Mouse (Mus musculus) heart, embryonic 16.5 days (tissue): ENCODE measurements around the gene Skap1. TPM values are rescaled to one million over a fixed set of nuclear protein-coding genes. Genes with fewer than 3 reads are reported as not detected.

Experiments used
- ATAC-seq: fragments of 200-750 bp; cut with Nextera tagmentation; replicated peaks from 2 replicates; pipeline ENCODE4 v1.8.0; 2017; ENCODE audit warnings: moderate number of reproducible peaks; ENCODE audit not compliant: insufficient read depth, low FRiP score; ENCODE audit errors: extremely low read depth
- H3K27ac ChIP-seq: fragments of 300-500 bp; sonication (generic); 2 replicates; pipeline ENCODE4 v1.5.1; 2014; ENCODE audit warnings: mild to moderate bottlenecking, low read length, control low read depth, moderate library complexity
- H3K27me3 ChIP-seq: fragments of 300-500 bp; sonication (generic); 2 replicates; pipeline ENCODE4 v1.6.1; 2014; ENCODE audit warnings: low read length, mixed read lengths; ENCODE audit not compliant: control insufficient read depth, insufficient read depth
- H3K36me3 ChIP-seq: fragments of 300-500 bp; sonication (generic); 2 replicates; pipeline ENCODE4 v1.6.1; 2014; ENCODE audit not compliant: control insufficient read depth, insufficient read depth
- H3K4me1 ChIP-seq: fragments of 300-500 bp; sonication (generic); 2 replicates; pipeline ENCODE4 v1.6.1; 2014; ENCODE audit warnings: low read length, mixed read lengths; ENCODE audit not compliant: control insufficient read depth, insufficient read depth
- H3K4me2 ChIP-seq: fragments of 300-500 bp; sonication (generic); 2 replicates; pipeline ENCODE4 v1.6.1; 2014; ENCODE audit warnings: low read depth, mild to moderate bottlenecking, control low read depth, low read length
- H3K4me3 ChIP-seq: fragments of 300-500 bp; sonication (generic); 2 replicates; pipeline ENCODE4 v1.5.1; 2014; ENCODE audit warnings: mild to moderate bottlenecking, control low read depth, low read length
- H3K9ac ChIP-seq: fragments of 300-500 bp; sonication (generic); 2 replicates; pipeline ENCODE4 v1.6.1; 2014; ENCODE audit warnings: low read length, control low read depth
- H3K9me3 ChIP-seq: fragments of 300-500 bp; sonication (generic); replicated peaks from 2 replicates; pipeline ENCODE4 v1.6.1; 2016; ENCODE audit warnings: low read length; ENCODE audit not compliant: control insufficient read depth
- WGBS: fragments of 180-500 bp; shearing (Covaris S2); extraction: QIAGEN DNeasy Blood & Tissue Kit; methylation state at CpG from one replicate; pipeline ENCODE4 v1.1.7; 2014; 5-methylcytosine and 5-hydroxymethylcytosine counted together
- polyA plus RNA-seq: library from polyadenylated mRNA; unstranded; fragments of >200 nt; fragmentation: Nextera tagmentation; extraction: Ambion mirVana; gene quantifications from 2 replicates; pipeline ENCODE4 v1.2.1, GENCODE M21; 2015

The Skap1 gene
- polyA plus RNA-seq, 1 experiment from 2014 or later = 27.8 TPM

DNA sequence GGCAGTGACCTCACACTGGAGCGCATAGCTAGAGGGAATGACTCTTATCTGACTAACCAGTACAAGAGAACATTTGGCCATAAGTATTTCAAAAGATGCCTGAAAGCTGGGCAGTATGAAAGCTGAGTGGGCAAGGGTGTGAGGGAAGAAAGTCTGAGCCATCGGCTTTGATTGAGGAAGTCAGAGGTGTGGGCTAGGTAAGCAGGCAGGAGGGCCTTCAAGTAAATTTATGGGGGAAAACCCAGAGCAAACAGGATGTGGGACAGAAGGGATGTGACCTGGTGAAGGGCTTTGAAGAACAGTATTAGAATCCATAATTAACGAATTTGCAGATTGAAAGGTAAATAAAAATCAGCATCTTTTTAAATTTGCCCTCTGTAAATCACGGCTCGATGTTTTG is 95.8 kb downstream of the Skap1 start:
- WGBS = 67% methylated on average over 5 of the region's 5 CpGs
- Histone ChIP-seq H3K36me3 (no peaks in the 10 kb centered on the region), H3K4me2 (no peak overlapping the region), H3K4me3 (no peak overlapping the region), H3K27ac (no peak overlapping the region), H3K4me1 (no peaks in the 10 kb centered on the region), H3K9me3 (0 out of 2 replicates have a peak, but pooled peaks cover 3% of the 10 kb centered on the region), H3K9ac (no peak overlapping the region), H3K27me3 (peaks cover 15% of the 10 kb centered on the region)
- ATAC-seq = no peak

DNA sequence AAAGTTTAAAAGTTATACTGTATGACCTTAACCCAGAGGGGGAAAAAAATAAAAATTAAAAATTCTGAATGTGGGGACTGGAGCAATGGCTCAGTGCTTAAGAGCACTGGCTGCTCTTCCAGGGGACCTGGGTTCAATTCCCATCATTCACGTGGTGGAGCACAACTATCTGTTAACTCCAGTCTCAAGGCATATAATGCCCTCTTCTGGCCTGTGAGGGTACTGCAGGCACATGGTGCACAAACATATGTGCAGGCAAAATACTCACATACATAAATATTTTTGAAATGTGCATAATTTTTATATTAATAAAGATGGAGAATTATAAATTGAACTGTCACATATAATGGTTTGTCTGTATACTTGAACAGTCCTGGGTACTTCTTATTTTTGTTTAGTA is 99.7 kb downstream of the Skap1 start:
- H3K27me3 ChIP-seq = peaks cover 2% of the 10 kb centered on the region; the same call in 1 of the 2 replicates
- no peak overlapping the region for H3K4me3 ChIP-seq
- no peaks in the 10 kb centered on the region for H3K36me3 ChIP-seq
- no peak for ATAC-seq
- H3K9ac ChIP-seq = no peak overlapping the region
- H3K9me3 ChIP-seq = 0 out of 2 replicates have a peak, but pooled peaks cover 3% of the 10 kb centered on the region
- 46% methylated on average over 1 of the region's 1 CpGs for WGBS
- H3K4me1 ChIP-seq = no peaks in the 10 kb centered on the region
- H3K4me2 ChIP-seq = no peak overlapping the region
- H3K27ac ChIP-seq = no peak overlapping the region

DNA sequence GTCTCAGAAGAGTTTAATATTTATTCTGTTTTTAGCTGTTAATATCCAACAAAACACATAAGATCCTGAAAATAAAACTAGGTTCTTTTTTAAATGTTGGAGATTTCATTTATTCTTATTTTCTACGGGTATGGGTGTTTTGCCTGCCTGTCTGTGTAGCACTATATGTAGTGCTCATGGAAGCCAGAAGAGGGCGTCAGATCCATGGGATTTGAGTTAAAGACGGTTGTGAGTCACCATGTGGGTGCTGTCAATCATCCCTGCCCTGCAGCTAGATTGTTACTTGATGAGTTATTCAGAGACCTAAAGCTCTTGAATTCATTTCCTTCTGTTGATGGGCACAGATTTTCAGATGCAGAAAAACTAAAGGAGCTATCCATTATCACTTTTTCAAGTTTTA is 108.1 kb downstream of the Skap1 start:
- Histone ChIP-seq H3K4me2 (no peak overlapping the region), H3K27ac (no peak overlapping the region), H3K27me3 (peaks cover 7% of the 10 kb centered on the region), H3K36me3 (no peaks in the 10 kb centered on the region), H3K9ac (no peak overlapping the region), H3K4me1 (no peaks in the 10 kb centered on the region), H3K4me3 (no peak overlapping the region), H3K9me3 (no peaks in the 10 kb centered on the region)
- ATAC-seq = no peak
- WGBS = 33% methylated on average over 3 of the region's 3 CpGs

DNA sequence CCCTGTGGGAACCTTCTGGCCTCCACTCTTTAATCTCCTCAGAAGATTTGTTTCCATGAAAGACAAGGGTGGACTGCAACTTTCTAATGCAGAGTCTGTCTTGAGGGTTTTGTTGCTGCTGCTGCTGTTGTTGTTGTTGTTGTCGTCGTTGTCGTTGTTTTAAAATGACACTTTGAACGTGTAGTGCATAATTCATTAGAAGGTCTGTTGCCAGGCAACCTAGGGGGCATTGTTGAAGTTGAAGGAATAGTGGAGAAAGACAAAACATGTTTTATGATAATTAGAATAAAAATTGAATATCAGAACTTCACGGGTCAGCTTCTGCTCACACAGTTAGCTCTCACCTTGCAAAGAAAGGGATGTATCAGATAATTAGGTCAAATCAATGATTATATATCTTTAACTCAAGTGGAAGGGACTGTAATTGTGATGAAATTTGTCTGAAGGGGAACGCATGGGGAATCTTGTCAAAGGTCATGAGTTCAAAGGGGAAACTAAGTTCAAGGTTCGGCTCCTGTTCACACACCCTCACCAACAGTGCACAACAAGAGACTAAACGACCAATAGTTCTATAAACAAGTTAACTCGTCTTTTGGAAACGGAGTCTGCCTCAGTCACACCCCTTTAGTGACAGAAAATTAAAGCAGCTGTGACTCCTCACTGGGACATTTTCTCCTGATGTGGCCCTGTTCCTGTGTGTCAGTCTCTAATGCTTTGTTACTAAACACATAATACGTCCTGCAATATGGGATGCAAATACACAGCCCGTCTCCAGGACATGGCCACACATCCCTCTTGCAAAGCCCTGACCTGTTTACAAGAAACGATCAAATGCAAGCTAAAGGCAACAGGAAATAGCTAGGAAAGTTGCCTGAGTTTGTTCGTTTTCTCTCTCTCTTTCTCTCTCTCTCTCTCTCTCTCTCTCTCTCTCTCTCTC is 112.4 kb downstream of the Skap1 start:
- WGBS = 50% methylated on average over 14 of the region's 14 CpGs
- no peak overlapping the region for H3K27ac ChIP-seq
- no peak for ATAC-seq

DNA sequence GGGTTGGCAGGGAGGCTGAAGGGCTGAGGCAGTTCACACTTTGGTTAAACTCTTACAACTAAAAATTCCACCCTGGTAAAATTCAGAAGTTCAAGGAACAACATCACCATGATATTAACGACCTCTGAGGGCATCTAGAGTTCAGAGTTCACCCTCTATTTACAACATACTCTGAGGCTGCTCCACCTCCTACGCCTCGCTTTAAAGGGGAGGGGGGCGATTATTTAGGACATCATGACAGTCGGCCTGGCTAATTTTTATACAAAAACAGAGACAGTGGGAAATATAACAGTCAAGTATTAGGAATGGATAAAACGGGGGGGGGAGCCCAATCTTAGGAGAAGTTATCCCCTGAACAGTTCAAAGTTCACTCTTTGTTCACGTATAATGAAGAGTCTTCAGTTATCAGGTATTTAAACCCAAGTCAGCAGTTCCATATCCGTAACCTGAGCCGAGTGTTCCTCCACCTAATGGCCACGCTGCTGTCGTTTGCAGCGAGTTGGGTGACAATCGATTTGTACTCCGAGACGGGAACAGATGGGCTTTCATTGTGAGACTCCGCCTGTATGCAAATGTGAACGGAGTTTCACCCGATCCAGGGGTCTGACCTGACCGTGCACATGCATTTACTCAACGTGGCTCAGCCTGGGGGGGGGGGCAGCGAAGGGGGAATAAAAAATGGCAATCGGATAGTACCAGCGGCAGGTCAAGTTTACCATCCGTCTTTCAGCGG is 114.3 kb downstream of the Skap1 start:
- no peak for ATAC-seq
- Histone ChIP-seq H3K36me3 (no peaks in the 10 kb centered on the region), H3K9me3 (no peaks in the 10 kb centered on the region), H3K4me2 (peak overlapping the region; percentile 53), H3K27ac (no peak overlapping the region), H3K4me1 (no peaks in the 10 kb centered on the region), H3K27me3 (peaks cover 25% of the 10 kb centered on the region), H3K4me3 (peak overlapping the region; percentile 24; the same call in 1 of the 2 replicates), H3K9ac (no peak overlapping the region)
- 24% methylated on average over 25 of the region's 25 CpGs for WGBS

More for the DNA sequence above, 112.4 kb downstream of the Skap1 start:
- Histone ChIP-seq H3K4me2 (no peak overlapping the region), H3K4me1 (no peaks in the 10 kb centered on the region), H3K9me3 (no peaks in the 10 kb centered on the region), H3K9ac (no peak overlapping the region), H3K36me3 (no peaks in the 10 kb centered on the region), H3K4me3 (no peak overlapping the region), H3K27me3 (peaks cover 25% of the 10 kb centered on the region)

DNA sequence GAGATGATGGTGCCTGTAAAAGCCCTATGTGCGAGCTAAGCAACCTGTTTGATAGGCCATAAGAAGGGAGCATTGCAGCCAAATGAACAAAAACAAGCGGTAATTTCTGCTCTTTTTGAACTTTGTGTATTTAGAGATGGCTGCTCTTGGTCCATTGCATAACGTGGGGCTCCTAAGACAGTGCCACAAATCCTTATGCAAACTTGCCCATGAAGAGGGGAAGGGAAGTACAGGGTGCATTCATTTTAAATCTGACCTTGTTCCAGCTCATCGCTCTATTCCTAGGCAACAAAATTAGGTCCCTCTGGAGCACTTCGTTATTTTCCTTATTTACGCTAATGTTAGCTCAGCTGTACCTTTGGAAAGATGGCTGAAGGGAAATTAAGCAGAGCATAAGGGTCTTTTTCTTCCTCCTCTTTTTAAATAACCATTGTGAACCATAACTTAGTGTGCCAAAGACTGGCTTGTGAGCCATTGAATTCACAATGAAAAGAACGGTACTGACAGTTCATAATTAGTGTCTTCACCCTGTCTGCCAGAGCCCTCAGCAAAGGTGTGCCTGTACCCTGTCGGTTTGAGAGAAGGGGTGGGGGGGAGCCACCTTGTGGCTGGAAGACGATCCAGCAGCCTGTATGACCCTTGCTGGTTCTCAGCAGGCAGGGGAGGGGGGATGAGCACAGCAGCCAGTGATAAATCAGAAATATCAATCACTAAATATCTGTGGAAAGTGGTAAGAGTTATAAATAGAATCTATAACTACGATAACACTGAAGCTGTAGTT is 117.4 kb downstream of the Skap1 start:
- H3K9ac ChIP-seq = no peak overlapping the region
- no peaks in the 10 kb centered on the region for H3K9me3 ChIP-seq
- no peak for ATAC-seq

DNA sequence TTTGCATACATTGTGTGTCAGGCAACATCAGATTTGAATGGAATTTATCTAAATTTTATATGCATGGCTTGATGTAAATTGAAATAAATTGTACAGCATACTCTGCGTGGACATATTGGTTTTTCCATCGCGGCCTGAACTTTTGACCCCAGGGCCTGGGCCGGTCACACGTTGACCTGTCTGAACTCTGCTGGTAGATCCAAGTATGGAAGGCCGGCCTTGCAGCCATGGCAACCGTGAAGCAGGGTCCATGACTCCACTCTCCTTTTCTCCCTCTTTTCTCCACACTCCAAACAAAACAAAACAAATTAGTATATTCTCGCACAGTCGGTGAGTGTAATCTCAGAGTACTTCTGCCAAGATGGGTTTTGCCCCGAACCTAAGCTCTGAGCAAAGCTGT is 118.2 kb downstream of the Skap1 start:
- no peak overlapping the region for H3K4me3 ChIP-seq
- no peaks in the 10 kb centered on the region for H3K36me3 ChIP-seq
- 58% methylated on average over 10 of the region's 10 CpGs for WGBS
- H3K27me3 ChIP-seq = peaks cover 18% of the 10 kb centered on the region
- no peaks in the 10 kb centered on the region for H3K9me3 ChIP-seq
- H3K27ac ChIP-seq = no peak overlapping the region
- H3K4me1 ChIP-seq = no peaks in the 10 kb centered on the region
- no peak for ATAC-seq
- no peak overlapping the region for H3K9ac ChIP-seq
- H3K4me2 ChIP-seq = no peak overlapping the region

More for the DNA sequence above, 117.4 kb downstream of the Skap1 start:
- H3K36me3 ChIP-seq = no peaks in the 10 kb centered on the region
- H3K4me3 ChIP-seq = no peak overlapping the region
- H3K27me3 ChIP-seq = peaks cover 18% of the 10 kb centered on the region
- no peak overlapping the region for H3K27ac ChIP-seq
- 52% methylated on average over 10 of the region's 10 CpGs for WGBS
- H3K4me1 ChIP-seq = no peaks in the 10 kb centered on the region
- H3K4me2 ChIP-seq = no peak overlapping the region

DNA sequence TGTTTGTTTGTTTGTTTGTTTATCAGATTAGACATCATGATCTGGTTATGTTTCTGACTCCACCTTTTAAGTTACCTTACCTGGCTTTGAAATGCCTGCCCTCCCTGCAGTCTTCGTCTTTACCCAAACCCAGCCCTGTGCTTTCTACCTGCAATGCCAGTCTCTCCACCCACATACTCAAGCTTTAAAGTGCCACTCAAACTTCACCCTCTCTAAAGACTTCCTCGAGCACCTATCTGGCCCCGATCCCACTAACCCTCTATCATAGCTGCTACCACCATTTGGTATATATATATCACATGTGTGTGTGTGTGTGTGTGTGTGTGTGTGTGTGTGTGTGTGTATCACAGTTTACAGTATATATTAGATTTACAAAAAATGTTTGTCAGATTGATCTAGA is 125.4 kb downstream of the Skap1 start:
- no peak for ATAC-seq
- 58% methylated on average over 3 of the region's 3 CpGs for WGBS
- H3K9me3 ChIP-seq = no peaks in the 10 kb centered on the region

More for the DNA sequence above, 125.4 kb downstream of the Skap1 start:
- Histone ChIP-seq H3K27ac (no peak overlapping the region), H3K36me3 (no peaks in the 10 kb centered on the region), H3K9ac (no peak overlapping the region), H3K4me3 (no peak overlapping the region), H3K27me3 (no peaks in the 10 kb centered on the region; the same call in 1 of the 2 replicates), H3K4me1 (no peaks in the 10 kb centered on the region), H3K4me2 (no peak overlapping the region)
